Comparison of ENCODE assay signal across 15 mouse cellular contexts in genomic region chr10:93666996-93667395, GRCm38 (mm10). TPM values are rescaled to one million over a fixed set of nuclear protein-coding genes. Genes with fewer than 3 reads are reported as not detected.
A peak's percentile ranks its signal among the peaks of the same experiment; 100 is the strongest.
DNase-seq lines count a peak whose midpoint lies in the region; ATAC-seq and TF ChIP-seq lines count a peak whose summit lies in the region.
"Had no signal": no experiment of that assay in that cellular context is flagged by ENCODE, and none has a peak within 500 bp of the region (broad histone marks: within the 10 kb centered on the region; RNA-seq: fewer than 3 reads in every experiment).

No protein-coding gene starts in this region.

- H3K9ac ChIP-seq in heart, adult 2 months (ENCODE audit: low read depth, low read length), result no peak overlapping the region
- no peak overlapping the region for H3K9ac ChIP-seq in liver, embryonic 11.5 days (ENCODE audit: low read depth, low read length)
- H3K9ac ChIP-seq in liver, postnatal 0 days (replicated peaks), result no peak overlapping the region
- H3K9ac ChIP-seq: forebrain, embryonic 13.5 days; heart, embryonic 13.5 days had no signal

- no peaks in the 10 kb centered on the region for H3K9me3 ChIP-seq in liver, embryonic 11.5 days (ENCODE audit: control insufficient read depth, low read length)
- no peaks in the 10 kb centered on the region for H3K9me3 ChIP-seq in liver, postnatal 0 days (ENCODE audit: low read length)
- H3K9me3 ChIP-seq: forebrain, embryonic 13.5 days; heart, embryonic 13.5 days; hindbrain, embryonic 10.5 days had no signal

- 45% methylated on average over 3 of the region's 3 CpGs for WGBS in heart, adult 2 months
- WGBS in liver, embryonic 11.5 days, result 51% methylated on average over 3 of the region's 3 CpGs
- WGBS in liver, postnatal 0 days (ENCODE audit: insufficient replicate concordance), result 43% methylated on average over 3 of the region's 3 CpGs
- 80% methylated on average over 3 of the region's 3 CpGs for WGBS in cerebellum, adult 2 months

- no peaks in the 10 kb centered on the region for H3K79me2 ChIP-seq in heart, adult 2 months (replicated peaks; ENCODE audit: control insufficient read depth, insufficient read depth, low read length)

- peaks cover 5% of the 10 kb centered on the region; the same call in 1 of the 2 replicates for H3K36me3 ChIP-seq in heart, adult 2 months (ENCODE audit: control insufficient read depth, insufficient read depth, low read length)
- H3K36me3 ChIP-seq in liver, embryonic 11.5 days (ENCODE audit: control insufficient read depth, insufficient read depth, low read length), result no peaks in the 10 kb centered on the region
- H3K36me3 ChIP-seq in liver, postnatal 0 days (replicated peaks; ENCODE audit: insufficient read depth, low read length), result no peaks in the 10 kb centered on the region
- H3K36me3 ChIP-seq: heart, embryonic 13.5 days; hindbrain, embryonic 10.5 days had no signal

- no peak for ATAC-seq in liver, embryonic 11.5 days (replicated peaks; ENCODE audit: low FRiP score)
- ATAC-seq in erythroblast, adult 5-6 weeks (replicated peaks; ENCODE audit: low FRiP score, poor library complexity, severe bottlenecking), result peak; percentile 18
- no peak for ATAC-seq in liver, postnatal 0 days
- ATAC-seq: forebrain, embryonic 13.5 days had no signal

- no peaks in the 10 kb centered on the region for H3K27me3 ChIP-seq in heart, adult 2 months (ENCODE audit: control insufficient read depth, insufficient read depth, low read length)
- H3K27me3 ChIP-seq in liver, embryonic 11.5 days (replicated peaks; ENCODE audit: control insufficient read depth, insufficient read depth, low read length), result no peaks in the 10 kb centered on the region
- no peaks in the 10 kb centered on the region for H3K27me3 ChIP-seq in liver, postnatal 0 days (ENCODE audit: insufficient read depth, low read length)
- no peaks in the 10 kb centered on the region for H3K27me3 ChIP-seq in cerebellum, adult 2 months (ENCODE audit: control insufficient read depth, insufficient read depth, low read length)
- H3K27me3 ChIP-seq: forebrain, embryonic 13.5 days had no signal

- TF ChIP-seq EP300 in heart, adult 2 months (IDR thresholded peaks at IDR 0.05; ENCODE audit: insufficient read depth, low read depth, low read length), result no peak
- 0 out of 2 replicates have a peak, but pooled peaks have one; percentile 16 for TF ChIP-seq EP300 in liver, postnatal 0 days (IDR thresholded peaks at IDR 0.05; ENCODE audit: low read depth)

- H3K4me1 ChIP-seq in heart, adult 2 months (ENCODE audit: control insufficient read depth, insufficient read depth, low read length), result no peaks in the 10 kb centered on the region; the same call in 1 of the 2 replicates
- peaks cover 27% of the 10 kb centered on the region for H3K4me1 ChIP-seq in liver, embryonic 11.5 days (replicated peaks; ENCODE audit: control insufficient read depth, insufficient read depth, low read length)
- H3K4me1 ChIP-seq in liver, postnatal 0 days (ENCODE audit: insufficient read depth), result peaks cover 19% of the 10 kb centered on the region
- H3K4me1 ChIP-seq in cerebellum, adult 2 months (ENCODE audit: control insufficient read depth, insufficient read depth, low read length), result peaks cover 9% of the 10 kb centered on the region
- H3K4me1 ChIP-seq: forebrain, embryonic 13.5 days; hindbrain, embryonic 10.5 days had no signal

- intact Hi-C loops in heart, adult 2 months (cut with DNase I), result no loop called here

- no peak for DNase-seq in heart, adult 2 months
- DNase-seq in heart, postnatal 4 days, result no peak
- no peak for DNase-seq in liver, embryonic 11.5 days (ENCODE audit: low spot score)
- DNase-seq in liver, result no peak
- no peak for DNase-seq in liver, postnatal 0 days
- DNase-seq in left cerebral cortex, adult 8-10 months (ENCODE audit: low spot score in 2 of 2), result no peak
- no peak for DNase-seq in cerebellum, adult 2 months
- DNase-seq: B cell, adult 2 months; cerebellum, postnatal 14 days had no signal

- no peak for TF ChIP-seq POLR2A in heart, adult 2 months (IDR thresholded peaks at IDR 0.05; ENCODE audit: insufficient read depth, low read depth, low read length)
- TF ChIP-seq POLR2A in cerebellum, adult 2 months (IDR thresholded peaks at IDR 0.05; ENCODE audit: borderline replicate concordance, insufficient read depth, low read length), result no peak

- TF ChIP-seq CTCF in heart, adult 2 months (IDR thresholded peaks at IDR 0.05), result no peak
- no peak for TF ChIP-seq CTCF in liver, postnatal 0 days (IDR thresholded peaks at IDR 0.05; ENCODE audit: low read depth)
- TF ChIP-seq CTCF in cerebellum, adult 2 months (IDR thresholded peaks at IDR 0.05; ENCODE audit: borderline replicate concordance, insufficient read depth, low read depth, low read length), result no peak

- peak overlapping the region; percentile 33; the same call in 1 of the 2 replicates for H3K4me2 ChIP-seq in liver, embryonic 11.5 days
- H3K4me2 ChIP-seq in liver, postnatal 0 days (ENCODE audit: low read depth, low read length), result peak overlapping the region; percentile 30
- H3K4me2 ChIP-seq: forebrain, embryonic 13.5 days; heart, embryonic 13.5 days; midbrain, embryonic 11.5 days had no signal

- H3K4me3 ChIP-seq in heart, adult 2 months, result no peak overlapping the region
- H3K4me3 ChIP-seq in liver, embryonic 11.5 days (ENCODE audit: low read depth, low read length), result no peak overlapping the region
- H3K4me3 ChIP-seq in liver, postnatal 0 days (ENCODE audit: low read depth, low read length), result no peak overlapping the region
- H3K4me3 ChIP-seq in cerebellum, adult 2 months (replicated peaks; ENCODE audit: insufficient read depth, low read depth, low read length), result no peak overlapping the region
- H3K4me3 ChIP-seq: forebrain, embryonic 13.5 days; heart, embryonic 13.5 days; hindbrain, embryonic 10.5 days had no signal

- H3K27ac ChIP-seq in heart, adult 2 months, result peak overlapping the region; percentile 23
- H3K27ac ChIP-seq in liver, embryonic 11.5 days (ENCODE audit: low read depth, low read length), result peak overlapping the region; percentile 72
- H3K27ac ChIP-seq in liver, postnatal 0 days (ENCODE audit: low read depth), result peak overlapping the region; percentile 74
- no peak overlapping the region for H3K27ac ChIP-seq in cerebellum, adult 2 months (ENCODE audit: insufficient read depth, low read length)
- H3K27ac ChIP-seq: forebrain, embryonic 13.5 days; heart, embryonic 13.5 days; hindbrain, embryonic 10.5 days had no signal

RNA-seq across cellular contexts. Expression of gene Ntn4, which starts 26.5 kb away (rescaled TPM):
- 10 to 100 TPM; 14.0 to 14.9 TPM for total RNA-seq in heart, adult 2 months (2021)
- polyA plus RNA-seq in heart, adult 2 months (2012; rRNA removed), result 7.4 and 11.5 TPM in 2 replicates
- 10 to 100 TPM; 41.3 to 43.2 TPM for total RNA-seq in heart, postnatal 4 days (2021)
- 0.56 and 0.60 TPM in 2 replicates for polyA plus RNA-seq in liver, embryonic 11.5 days (2014; fragmentation: Nextera tagmentation; extraction: Ambion mirVana)
- total RNA-seq in erythroblast, adult 5-6 weeks (2015; ENCODE audit: low replicate concordance), result 8.8 and 13.0 TPM in 2 replicates
- total RNA-seq in erythroblast, adult 5-6 weeks (2017; ENCODE audit: low replicate concordance), result 12.6 and 16.9 TPM in 2 replicates
- 0.39 and 0.74 TPM in 2 replicates for polyA plus RNA-seq in liver, postnatal 0 days (2015; fragmentation: Nextera tagmentation; extraction: Ambion mirVana)
- 1 to 10 TPM; 8.1 to 9.6 (median 9.0) TPM for total RNA-seq in left cerebral cortex, adult 8-10 months (2022)
- 14.6 and 17.3 TPM in 2 replicates for polyA plus RNA-seq in cerebellum, adult 2 months (2012; rRNA removed)
- total RNA-seq: neutrophil, adult 5-6 weeks had no signal
